Mouse (Mus musculus) midbrain, postnatal 0 days (tissue): Measurements from ENCODE around the gene Idua. TPM values are rescaled to one million over a fixed set of nuclear protein-coding genes. Genes with fewer than 3 reads are reported as not detected.

Source experiments
- ATAC-seq: fragments of 200-750 bp; cut with Nextera tagmentation; 2 replicates; pipeline ENCODE4 v1.8.0; 2017; ENCODE audit warnings: moderate number of reproducible peaks, mild to moderate bottlenecking, moderate TSS enrichment, moderate library complexity; ENCODE audit not compliant: low FRiP score
- DNase-seq: peaks from one replicate; pipeline ENCODE4 v3.0.0-alpha.2; 2015; ENCODE audit warnings: low spot score
- H3K27ac ChIP-seq: fragments of 300-500 bp; sonication (generic); 2 replicates; pipeline ENCODE4 v1.5.1; 2014; ENCODE audit warnings: low read depth, mild to moderate bottlenecking, low read length, mixed read lengths
- H3K27me3 ChIP-seq: fragments of 300-500 bp; sonication (generic); 2 replicates; pipeline ENCODE4 v1.6.1; 2014; ENCODE audit warnings: low read length, control low read depth, mixed read lengths; ENCODE audit not compliant: insufficient read depth
- H3K36me3 ChIP-seq: fragments of 300-500 bp; sonication (generic); 2 replicates; pipeline ENCODE4 v1.6.1; 2014; ENCODE audit warnings: low read length, control low read depth, mixed read lengths; ENCODE audit not compliant: insufficient read depth
- H3K4me1 ChIP-seq: fragments of 300-500 bp; sonication (generic); 2 replicates; pipeline ENCODE4 v1.6.1; 2014; ENCODE audit warnings: mild to moderate bottlenecking, control low read depth, antibody characterized with exemption, low read length, mixed read lengths; ENCODE audit not compliant: insufficient read depth
- H3K4me2 ChIP-seq: fragments of 300-500 bp; sonication (generic); 2 replicates; pipeline ENCODE4 v1.6.1; 2014; ENCODE audit warnings: low read depth, mild to moderate bottlenecking, low read length, mixed read lengths; ENCODE audit not compliant: poor library complexity, severe bottlenecking
- H3K4me3 ChIP-seq: fragments of 300-500 bp; sonication (generic); 2 replicates; pipeline ENCODE4 v1.5.1; 2014; ENCODE audit warnings: low read depth, mild to moderate bottlenecking, low read length, moderate library complexity
- H3K9ac ChIP-seq: fragments of 300-500 bp; sonication (generic); replicated peaks from 2 replicates; pipeline ENCODE4 v1.6.1; 2014; ENCODE audit warnings: mild to moderate bottlenecking, low read length, moderate library complexity, mixed read lengths; ENCODE audit not compliant: poor library complexity, severe bottlenecking
- H3K9me3 ChIP-seq: fragments of 300-500 bp; sonication (generic); 2 replicates; pipeline ENCODE4 v1.6.1; 2016; ENCODE audit warnings: low read length, control low read depth
- CTCF ChIP-seq: IDR thresholded peaks from 2 replicates; pipeline ENCODE4 v1.5.1; 2016; ENCODE audit warnings: antibody characterized with exemption, mild to moderate bottlenecking
- WGBS: fragments of 180-500 bp; shearing (Covaris S2); extraction: QIAGEN DNeasy Blood & Tissue Kit; methylation state at CpG from one replicate; pipeline ENCODE4 v1.1.7; 2014; 5-methylcytosine and 5-hydroxymethylcytosine counted together
- polyA plus RNA-seq: library from polyadenylated mRNA; unstranded; fragments of >200 nt; fragmentation: Nextera tagmentation; extraction: Ambion mirVana; gene quantifications from 2 replicates; pipeline ENCODE4 v1.2.1, GENCODE M21; 2015
- total RNA-seq: library from RNA; depleted of rRNA; stranded (reverse); fragments of >200 nt; gene quantifications from 2 replicates; pipeline ENCODE4 v1.2.3, GENCODE M21; 2014

The Idua gene
- total and polyA plus RNA-seq, 2 experiments from 2014 or later = 8.8 to 10.9 TPM

- Histone ChIP-seq H3K27ac (no peak overlapping the region), H3K4me2 (no peak overlapping the region), H3K9ac (no peak overlapping the region), H3K36me3 (peaks cover 48% of the 10 kb centered on the region), H3K27me3 (no peaks in the 10 kb centered on the region), H3K4me3 (no peak overlapping the region), H3K4me1 (no peaks in the 10 kb centered on the region), H3K9me3 (no peaks in the 10 kb centered on the region)
- DNase-seq (no peak), ATAC-seq (no peak)
- no peak for TF ChIP-seq CTCF
- WGBS = 92% methylated on average over 3 of the region's 3 CpGs
These were observed 13.8 kb upstream of the Idua start for GRCm38 (mm10) chr5:108646343-108646660.

GRCm38 (mm10) chr5:108647311-108647710, 12.8 kb upstream of the Idua start:
- ATAC-seq (no peak), DNase-seq (no peak)
- no peaks in the 10 kb centered on the region for H3K27me3 ChIP-seq
- no peak for TF ChIP-seq CTCF
- no peak overlapping the region for H3K4me3 ChIP-seq
- H3K36me3 ChIP-seq = peaks cover 48% of the 10 kb centered on the region
- no peaks in the 10 kb centered on the region for H3K9me3 ChIP-seq
- H3K4me1 ChIP-seq = no peaks in the 10 kb centered on the region
- H3K9ac ChIP-seq = no peak overlapping the region
- H3K27ac ChIP-seq = no peak overlapping the region
- whole genome bisulfite sequencing = 81% methylated on average over 2 of the region's 2 CpGs
- no peak overlapping the region for H3K4me2 ChIP-seq

- Histone ChIP-seq H3K4me2 (no peak overlapping the region), H3K36me3 (peaks cover 48% of the 10 kb centered on the region), H3K9ac (no peak overlapping the region), H3K4me3 (no peak overlapping the region), H3K27ac (no peak overlapping the region), H3K4me1 (no peaks in the 10 kb centered on the region), H3K9me3 (no peaks in the 10 kb centered on the region), H3K27me3 (no peaks in the 10 kb centered on the region)
- ATAC-seq = no peak
- no peak for DNase-seq
- WGBS = 96% methylated on average over 2 of the region's 2 CpGs
- TF ChIP-seq CTCF = no peak
These were observed 12.2 kb upstream of the Idua start for GRCm38 (mm10) chr5:108647820-108648465.

- 93% methylated on average over 11 of the region's 11 CpGs for WGBS
These were observed 11.1 kb upstream of the Idua start for GRCm38 (mm10) chr5:108648937-108649576.

GRCm38 (mm10) chr5:108650341-108650740, 9.8 kb upstream of the Idua start:
- Histone ChIP-seq H3K36me3 (peaks cover 66% of the 10 kb centered on the region), H3K4me2 (no peak overlapping the region), H3K4me3 (no peak overlapping the region), H3K9ac (no peak overlapping the region), H3K9me3 (no peaks in the 10 kb centered on the region), H3K27ac (no peak overlapping the region), H3K4me1 (no peaks in the 10 kb centered on the region), H3K27me3 (no peaks in the 10 kb centered on the region)
- TF ChIP-seq CTCF = no peak
- DNase-seq (no peak), ATAC-seq (no peak)
- WGBS = 96% methylated on average over 7 of the region's 7 CpGs

More at GRCm38 (mm10) chr5:108648937-108649576, 11.1 kb upstream of the Idua start:
- Histone ChIP-seq H3K36me3 (peaks cover 57% of the 10 kb centered on the region), H3K27me3 (no peaks in the 10 kb centered on the region), H3K9ac (no peak overlapping the region), H3K27ac (no peak overlapping the region), H3K4me3 (no peak overlapping the region), H3K4me2 (no peak overlapping the region), H3K4me1 (no peaks in the 10 kb centered on the region), H3K9me3 (no peaks in the 10 kb centered on the region)
- ATAC-seq = no peak
- DNase-seq = no peak
- TF ChIP-seq CTCF = no peak

- H3K4me1 ChIP-seq = no peaks in the 10 kb centered on the region
- H3K36me3 ChIP-seq = peaks cover 68% of the 10 kb centered on the region
- H3K4me2 ChIP-seq = no peak overlapping the region
- H3K27me3 ChIP-seq = no peaks in the 10 kb centered on the region
- H3K9ac ChIP-seq = no peak overlapping the region
- no peaks in the 10 kb centered on the region for H3K9me3 ChIP-seq
- 83% methylated on average over 5 of the region's 5 CpGs for WGBS
- DNase-seq = no peak
- no peak for TF ChIP-seq CTCF
- no peak overlapping the region for H3K27ac ChIP-seq
- no peak overlapping the region for H3K4me3 ChIP-seq
- ATAC-seq = no peak
These were observed 8.9 kb upstream of the Idua start for GRCm38 (mm10) chr5:108651136-108651720.
